Mouse (Mus musculus): Measurements from ENCODE around the gene Lipm.

Lipm gene

GRCm38 (mm10) chr19:34165891-34166290 is 65.2 kb downstream of the Lipm start, which contains the start of gene Ankrd22:
TSS of gene Ankrd22 (minus strand) at chr19:34166053.
- no peak for DNase-seq (ENCODE audit: extremely low spot score, low spot score)

DNA sequence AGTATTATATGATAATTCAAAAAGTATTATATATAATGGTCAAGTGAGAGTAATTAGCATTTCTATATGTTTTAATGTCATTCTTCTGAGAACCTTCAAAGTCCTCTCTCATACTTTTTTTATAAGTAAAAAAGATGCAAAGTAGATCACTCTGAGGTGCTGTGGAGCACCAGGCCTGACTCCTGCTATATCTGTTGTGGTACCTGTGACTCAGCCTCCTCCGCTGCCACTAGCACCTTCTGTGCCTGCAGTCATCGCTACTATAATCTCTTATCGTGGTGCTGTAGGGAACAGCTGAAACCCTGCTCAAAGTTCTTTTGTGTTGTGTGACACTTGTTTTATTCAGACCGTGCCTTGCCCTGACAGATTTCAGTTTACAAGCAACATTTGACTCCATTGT is 65.7 kb downstream of the Lipm start:
- DNase-seq (ENCODE audit: extremely low spot score, low spot score) = no peak

DNA sequence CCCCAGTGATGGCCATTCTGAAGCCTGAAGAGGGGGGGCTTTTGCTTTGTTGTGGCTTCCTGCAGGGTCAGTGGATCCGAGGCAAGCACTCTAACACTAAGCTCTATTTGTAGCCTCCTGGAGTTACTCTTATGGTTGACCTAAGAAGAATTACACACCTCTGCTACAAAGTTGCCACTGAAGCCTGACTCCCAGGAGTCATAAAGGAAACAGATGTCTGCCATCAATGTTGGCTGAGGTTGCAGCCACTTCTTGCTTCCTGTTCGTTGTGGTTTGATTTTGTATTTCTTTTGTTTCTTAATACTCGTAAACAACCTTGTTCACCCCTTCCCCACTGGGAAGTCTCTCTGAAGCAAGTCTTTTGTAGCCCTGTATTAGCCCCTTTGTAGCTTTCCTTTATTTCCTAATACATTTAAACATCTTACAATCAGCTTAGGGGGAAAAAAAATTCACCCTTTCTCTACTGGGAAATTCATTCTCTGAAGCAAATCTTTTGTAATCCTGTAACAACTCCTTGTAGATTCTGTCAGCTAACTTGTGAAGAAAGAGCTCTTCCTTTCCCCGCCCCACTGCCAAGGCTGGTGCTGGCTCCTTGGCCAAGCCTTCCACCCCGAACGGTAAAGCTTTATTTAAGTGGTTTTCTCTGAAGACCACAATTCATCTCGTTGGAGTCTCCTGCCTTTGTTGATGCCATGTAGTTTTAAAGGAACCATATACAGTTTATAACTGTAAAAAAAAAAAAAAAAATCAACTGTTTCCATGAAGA is 67.3 kb downstream of the Lipm start:
- DNase-seq (ENCODE audit: extremely low spot score, low spot score) = no peak

- DNase-seq (ENCODE audit: extremely low spot score, low spot score) = no peak
These were observed 68.4 kb downstream of the Lipm start for GRCm38 (mm10) chr19:34169121-34169520.

DNA sequence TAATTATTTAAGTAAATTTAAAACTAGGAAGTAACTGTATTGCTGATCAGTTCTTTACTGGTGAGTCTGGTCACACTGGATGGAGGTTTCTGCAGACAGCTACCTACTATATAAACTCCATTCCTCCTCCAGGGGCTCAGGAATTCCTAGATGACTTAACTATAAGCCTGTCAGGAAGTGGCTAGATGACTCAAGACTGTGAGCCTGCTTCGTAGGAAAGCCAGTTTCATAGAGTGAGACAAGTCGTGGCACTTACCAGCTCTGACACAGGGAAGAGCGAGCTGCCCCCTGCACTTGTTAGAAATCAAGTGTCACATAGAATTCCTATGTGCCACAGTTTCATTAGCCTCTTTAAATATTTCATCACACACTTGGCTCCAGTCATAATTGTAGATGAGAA is 70.4 kb downstream of the Lipm start:
- DNase-seq (ENCODE audit: extremely low spot score, low spot score) = no peak
